Mouse (Mus musculus): ENCODE results near the gene Mast4. TPM values are rescaled to one million over a fixed set of nuclear protein-coding genes. Genes with fewer than 3 reads are reported as not detected.

Gene Mast4
- total and polyA plus RNA-seq, 3 experiments: 2.7 to 7.0 TPM; not detected in 1

DNA sequence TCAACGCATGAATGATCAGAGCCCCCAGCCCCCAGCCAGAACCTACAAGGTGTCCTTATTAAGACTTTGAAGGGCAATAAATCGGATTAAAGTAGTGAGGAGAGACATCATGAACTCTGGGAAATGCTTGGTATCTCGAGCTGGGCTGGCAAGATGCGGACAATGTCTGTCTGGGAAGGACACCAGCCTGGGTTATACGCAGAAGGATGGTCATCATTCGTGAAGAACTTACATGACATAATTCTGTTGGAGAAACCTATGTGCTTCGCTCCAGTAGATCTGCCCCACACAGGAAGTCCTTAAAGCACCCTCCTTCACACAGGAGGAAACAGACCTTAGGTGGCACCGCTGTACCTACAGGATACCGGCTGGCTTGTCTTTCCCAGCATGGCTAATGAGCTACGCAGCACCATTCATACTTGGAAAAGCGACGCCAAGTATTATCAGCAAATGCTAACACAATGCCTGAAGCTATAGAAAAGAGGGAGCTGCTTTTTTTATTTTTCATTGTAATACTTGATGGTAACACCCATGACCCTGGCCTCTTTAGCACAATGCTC lies 456.5 kb downstream of the Mast4 start:
- peaks cover 6% of the 10 kb centered on the region; the same call in 1 of the 2 replicates for H3K79me2 ChIP-seq (ENCODE audit: control insufficient read depth, insufficient read depth, low read length, poor library complexity)
- no peaks in the 10 kb centered on the region; a peak in 2 of 4 replicates for H3K4me1 ChIP-seq (ENCODE audit: control insufficient read depth in 1 of 2, insufficient read depth in 2 of 2, low read length in 2 of 2)
- no peak overlapping the region for H3K9ac ChIP-seq (ENCODE audit: control insufficient read depth, low read depth, low read length, poor library complexity, severe bottlenecking)
- no peaks in the 10 kb centered on the region; a peak in 1 of 4 replicates for H3K36me3 ChIP-seq (ENCODE audit: control insufficient read depth in 1 of 2, insufficient read depth in 2 of 2, low read length in 2 of 2)
- DNase-seq (ENCODE audit: low read depth, low spot score): no peak
- no peak overlapping the region for H3K4me3 ChIP-seq (ENCODE audit: control insufficient read depth in 1 of 2, insufficient read depth in 1 of 2, low read depth in 2 of 2, low read length in 2 of 2)
- no peaks in the 10 kb centered on the region for H3K27me3 ChIP-seq (ENCODE audit: control insufficient read depth in 1 of 2, insufficient read depth in 2 of 2, low read length in 2 of 2)
- no peak for TF ChIP-seq KAT2A (conservative IDR thresholded peaks at IDR 0.05; ENCODE audit: low read depth, low read length)
- no peak for TF ChIP-seq ZMIZ1 (IDR thresholded peaks at IDR 0.05; ENCODE audit: low read depth, low read length)
- no peak for TF ChIP-seq MYB (IDR thresholded peaks at IDR 0.05; ENCODE audit: low read depth, low read length)
- H3K9me3 ChIP-seq (replicated peaks; ENCODE audit: insufficient read depth, low read length): no peaks in the 10 kb centered on the region
- H3K27ac ChIP-seq (ENCODE audit: control insufficient read depth, low read depth, low read length): no peak overlapping the region

DNA sequence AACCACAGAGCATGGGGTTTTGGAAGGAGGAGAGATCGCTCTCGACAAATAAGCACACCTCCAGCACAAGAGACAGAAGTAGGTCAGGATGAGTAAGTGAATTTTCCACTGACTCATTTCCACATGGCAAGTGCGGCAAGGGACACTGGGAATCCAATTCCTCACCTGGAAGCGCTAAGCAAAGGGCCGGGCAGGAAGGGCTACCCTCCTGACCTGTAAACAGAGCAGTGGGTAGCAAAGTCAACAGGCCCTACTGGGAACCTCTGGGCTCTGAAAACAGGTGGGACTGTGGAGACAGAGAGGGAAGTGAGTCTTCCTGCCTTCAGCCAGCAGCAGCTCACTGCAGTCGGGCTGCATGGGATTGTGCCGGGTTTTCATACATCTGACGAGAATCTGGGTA lies 457.1 kb downstream of the Mast4 start:
- peaks cover 6% of the 10 kb centered on the region; the same call in 1 of the 2 replicates for H3K79me2 ChIP-seq (ENCODE audit: control insufficient read depth, insufficient read depth, low read length, poor library complexity)
- no peak overlapping the region for H3K27ac ChIP-seq (ENCODE audit: control insufficient read depth, low read depth, low read length)
- H3K36me3 ChIP-seq (ENCODE audit: control insufficient read depth in 1 of 2, insufficient read depth in 2 of 2, low read length in 2 of 2): no peaks in the 10 kb centered on the region; a peak in 1 of 4 replicates
- H3K27me3 ChIP-seq (ENCODE audit: control insufficient read depth in 1 of 2, insufficient read depth in 2 of 2, low read length in 2 of 2): no peaks in the 10 kb centered on the region
- no peak overlapping the region for H3K4me3 ChIP-seq (ENCODE audit: control insufficient read depth in 1 of 2, insufficient read depth in 1 of 2, low read depth in 2 of 2, low read length in 2 of 2)
- no peaks in the 10 kb centered on the region; a peak in 2 of 4 replicates for H3K4me1 ChIP-seq (ENCODE audit: control insufficient read depth in 1 of 2, insufficient read depth in 2 of 2, low read length in 2 of 2)
- TF ChIP-seq NRF1 (IDR thresholded peaks at IDR 0.05; ENCODE audit: insufficient read depth, low read depth, low read length, poor library complexity, severe bottlenecking) (no peak), MAZ (IDR thresholded peaks at IDR 0.05; ENCODE audit: low read depth, low read length) (no peak), ZNF384 (IDR thresholded peaks at IDR 0.05; ENCODE audit: low read depth, low read length) (no peak), USF1 (IDR thresholded peaks at IDR 0.05; ENCODE audit: low read depth, low read length) (no peak), MYB (IDR thresholded peaks at IDR 0.05; ENCODE audit: low read depth, low read length) (no peak), ZC3H11A (IDR thresholded peaks at IDR 0.05; ENCODE audit: low read depth, low read length) (no peak), MXI1 (IDR thresholded peaks at IDR 0.05; ENCODE audit: low read depth, low read length) (no peak), POLR2AphosphoS5 (IDR thresholded peaks at IDR 0.05; ENCODE audit: borderline replicate concordance, low read depth, low read length) (no peak), UBTF (IDR thresholded peaks at IDR 0.05; ENCODE audit: borderline replicate concordance, insufficient read depth, low read depth, low read length) (no peak), E2F4 (IDR thresholded peaks at IDR 0.05; ENCODE audit: borderline replicate concordance, low read depth, low read length) (no peak), MAX (IDR thresholded peaks at IDR 0.05; ENCODE audit: low read length) (no peak), KAT2A (conservative IDR thresholded peaks at IDR 0.05; ENCODE audit: low read depth, low read length) (no peak), BHLHE40 (IDR thresholded peaks at IDR 0.05; ENCODE audit: borderline replicate concordance, low read depth, low read length) (no peak), JUND (IDR thresholded peaks at IDR 0.05; ENCODE audit: low read depth, low read length) (no peak), TBP (IDR thresholded peaks at IDR 0.05; ENCODE audit: low read depth, low read length) (no peak), ZMIZ1 (IDR thresholded peaks at IDR 0.05; ENCODE audit: low read depth, low read length) (no peak), USF2 (IDR thresholded peaks at IDR 0.05; ENCODE audit: borderline replicate concordance in 1 of 2, insufficient read depth in 1 of 2, low read depth in 1 of 2, low read length in 2 of 2) (no peak), MAFK (IDR thresholded peaks at IDR 0.05; ENCODE audit: borderline replicate concordance, low read depth, low read length) (no peak), MYC (IDR thresholded peaks at IDR 0.05; ENCODE audit: low read depth, low read length) (no peak), SIN3A (IDR thresholded peaks at IDR 0.05; ENCODE audit: low read length) (no peak)
- DNase-seq (ENCODE audit: low read depth, low spot score): no peak
- H3K9ac ChIP-seq (ENCODE audit: control insufficient read depth, low read depth, low read length, poor library complexity, severe bottlenecking): no peak overlapping the region
- no peaks in the 10 kb centered on the region for H3K9me3 ChIP-seq (replicated peaks; ENCODE audit: insufficient read depth, low read length)

Measured in MEL (cell line).